Mouse (Mus musculus): ENCODE data around the gene P2rx1. TPM values are rescaled to one million over a fixed set of nuclear protein-coding genes. Genes with fewer than 3 reads are reported as not detected.

P2rx1 gene
- 3.2 and 4.6 TPM in 2 replicates for polyA plus RNA-seq (2015; fragmentation: Nextera tagmentation; extraction: Ambion mirVana)

DNA sequence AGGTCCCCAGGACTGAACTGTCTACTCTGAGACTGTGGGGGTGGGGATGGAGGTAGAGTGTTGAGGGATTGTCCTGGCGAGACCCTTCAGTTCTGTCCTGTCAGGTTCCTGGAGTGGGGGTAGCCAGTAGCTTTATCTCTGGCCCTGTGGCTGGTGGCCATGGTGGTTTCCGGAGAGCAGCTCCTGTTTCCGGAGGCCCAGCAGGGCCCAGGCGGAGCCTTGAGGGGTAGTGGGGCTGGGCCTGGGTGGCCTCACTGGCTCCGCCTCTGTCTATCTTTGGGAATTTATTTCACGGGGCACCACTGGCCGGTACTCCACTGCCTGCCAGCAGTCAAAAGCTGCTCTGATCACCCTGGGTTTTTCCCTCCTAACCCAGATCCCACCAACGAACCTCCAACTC, at the start of gene P2rx1:
P2rx1 (plus strand) TSS at position 333 of the 400 bp plus-strand sequence.

GRCm38 (mm10) chr11:72961072-72961980, 37.6 kb upstream of the P2rx1 start, which contains the start of gene Atp2a3:
Atp2a3 (plus strand) TSS chr11:72961169.

DNA sequence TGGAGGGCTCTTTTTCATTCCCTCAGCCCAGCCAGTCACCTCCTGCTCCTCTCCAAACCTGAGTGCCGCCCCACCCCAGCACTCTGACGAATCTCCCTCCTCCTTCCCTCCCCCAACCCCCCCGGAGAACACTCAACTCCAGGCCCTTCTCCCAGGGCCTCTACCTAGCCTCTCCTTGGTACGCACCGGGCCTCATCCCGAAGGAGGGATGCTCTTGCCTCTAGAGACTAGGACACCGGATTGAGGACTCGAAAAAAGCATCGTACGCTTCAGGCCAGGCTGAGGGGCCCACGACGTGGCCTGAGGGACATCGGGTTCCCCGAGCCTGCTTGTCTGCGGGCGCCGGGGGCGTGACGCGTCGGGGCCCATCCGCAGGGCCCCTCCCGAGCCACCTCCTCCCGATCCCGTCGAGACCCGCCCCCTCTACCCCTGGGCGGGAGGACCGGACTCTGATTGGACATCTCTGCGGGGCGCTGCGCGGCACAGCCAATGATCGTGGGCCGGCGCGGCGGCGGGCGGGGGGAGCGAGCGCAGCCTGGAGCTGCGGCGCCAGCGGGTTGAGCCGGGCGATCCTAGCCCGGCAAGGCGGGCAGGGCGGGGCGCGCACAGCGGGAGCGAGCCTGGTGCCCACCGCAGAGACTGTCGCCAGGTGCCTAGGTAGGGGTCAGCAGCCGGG, 19.7 kb downstream of the P2rx1 start, which contains the start of gene Camkk1:
Camkk1 (plus strand) TSS at position 538 of the 676 bp plus-strand sequence.

GRCm38 (mm10) chr11:73047542-73047996, 48.7 kb downstream of the P2rx1 start, which contains the start of gene Ncbp3:
Ncbp3 (plus strand) TSS chr11:73047783.

Small RNA genes lying within 50 kb of the gene (microRNA-seq; reads per million reads assigned to microRNA genes)
- gene Gm44467, result 0 reads per million in 2 experiments

Other genes with a start within 250 kb of the P2rx1 start
- gene Cyb5d2, start 203.0 kb upstream of the P2rx1 start, polyA plus RNA-seq (2015; fragmentation: Nextera tagmentation; extraction: Ambion mirVana), result 7.9 and 8.2 TPM in 2 replicates
- gene Zzef1, start 202.9 kb upstream of the P2rx1 start, polyA plus RNA-seq (2015; fragmentation: Nextera tagmentation; extraction: Ambion mirVana), result 5.0 and 6.4 TPM in 2 replicates
- gene Atp2a3, start 37.9 kb upstream of the P2rx1 start, polyA plus RNA-seq (2015; fragmentation: Nextera tagmentation; extraction: Ambion mirVana), result 5.6 and 6.0 TPM in 2 replicates
- gene Camkk1, start 19.9 kb downstream of the P2rx1 start, polyA plus RNA-seq (2015; fragmentation: Nextera tagmentation; extraction: Ambion mirVana), result 3.0 and 3.9 TPM in 2 replicates
- gene Ncbp3, start 48.7 kb downstream of the P2rx1 start, polyA plus RNA-seq (2015; fragmentation: Nextera tagmentation; extraction: Ambion mirVana), result 5.2 and 5.8 TPM in 2 replicates
- gene Itgae, start 91.5 kb downstream of the P2rx1 start, polyA plus RNA-seq (2015; fragmentation: Nextera tagmentation; extraction: Ambion mirVana), result 0.15 and 0.18 TPM in 2 replicates
- gene Haspin, start 139.2 kb downstream of the P2rx1 start, polyA plus RNA-seq (2015; fragmentation: Nextera tagmentation; extraction: Ambion mirVana), result 2.4 and 2.9 TPM in 2 replicates
- 7.3 and 8.1 TPM in 2 replicates for gene P2rx5, start 161.3 kb downstream of the P2rx1 start, polyA plus RNA-seq (2015; fragmentation: Nextera tagmentation; extraction: Ambion mirVana)
- gene Emc6, start 177.9 kb downstream of the P2rx1 start, polyA plus RNA-seq (2015; fragmentation: Nextera tagmentation; extraction: Ambion mirVana), result 175 and 184 TPM in 2 replicates
- 104 and 115 TPM in 2 replicates for gene Tax1bp3, start 178.0 kb downstream of the P2rx1 start, polyA plus RNA-seq (2015; fragmentation: Nextera tagmentation; extraction: Ambion mirVana)
- gene Ctns, start 199.9 kb downstream of the P2rx1 start, polyA plus RNA-seq (2015; fragmentation: Nextera tagmentation; extraction: Ambion mirVana), result 10.9 and 11.1 TPM in 2 replicates
- 1.8 and 2.6 TPM in 2 replicates for gene Shpk, start 200.4 kb downstream of the P2rx1 start, polyA plus RNA-seq (2015; fragmentation: Nextera tagmentation; extraction: Ambion mirVana)
- gene Trpv1, start 235.2 kb downstream of the P2rx1 start, polyA plus RNA-seq (2015; fragmentation: Nextera tagmentation; extraction: Ambion mirVana), result 0.12 and 0.26 TPM in 2 replicates